Mouse (Mus musculus) ES-E14 (cell line): ENCODE data around the gene Nmi. TPM values are rescaled to one million over a fixed set of nuclear protein-coding genes. Genes with fewer than 3 reads are reported as not detected.

Experiments used
- DNase-seq: peaks from one replicate; pipeline ENCODE4 v3.0.0-alpha.2; 2013; ENCODE audit warnings: low read depth, low spot score
- H3K27ac ChIP-seq: 2 replicates; pipeline ENCODE4 v1.5.1; 2012; ENCODE audit warnings: low read depth, mild to moderate bottlenecking, low read length, moderate library complexity, mixed read lengths; ENCODE audit not compliant: poor library complexity, insufficient read depth, severe bottlenecking
- H3K36me3 ChIP-seq: 2 replicates; pipeline ENCODE4 v1.6.1; 2012; ENCODE audit warnings: mild to moderate bottlenecking, low read length, moderate library complexity, mixed read lengths; ENCODE audit not compliant: control insufficient read depth, poor library complexity, insufficient read depth, severe bottlenecking
- H3K4me1 ChIP-seq, 2 experiments: fragments of 150-350 bp in 1 of 2; sonication (generic) in 1 of 2; 2 replicates each; pipeline ENCODE4 v1.6.1; 2012; ENCODE audit warnings: low read length in 2 of 2, mild to moderate bottlenecking in 1 of 2, mixed read lengths in 1 of 2; ENCODE audit not compliant: control insufficient read depth in 2 of 2, insufficient read depth in 2 of 2, poor library complexity in 1 of 2
- H3K4me3 ChIP-seq, 2 experiments: fragments of 150-350 bp in 1 of 2; sonication (generic) in 1 of 2; 2 replicates each; pipeline ENCODE4 v1.5.1; 2012; ENCODE audit warnings: low read length in 2 of 2, low read depth in 1 of 2, mild to moderate bottlenecking in 1 of 2, mixed read lengths in 1 of 2; ENCODE audit not compliant: insufficient read depth in 1 of 2, poor library complexity in 1 of 2, severe bottlenecking in 1 of 2
- H3K9ac ChIP-seq: 2 replicates; pipeline ENCODE4 v1.6.1; 2012; ENCODE audit warnings: low read depth, mild to moderate bottlenecking, low read length, mixed read lengths; ENCODE audit not compliant: poor library complexity, insufficient read depth, severe bottlenecking
- H3K9me3 ChIP-seq: fragments of 150-350 bp; sonication (generic); 2 replicates; pipeline ENCODE4 v1.6.1; 2012; ENCODE audit warnings: low read depth, mild to moderate bottlenecking, low read length; ENCODE audit not compliant: control insufficient read depth, insufficient read depth
- CHD2 ChIP-seq: IDR thresholded peaks from 2 replicates; pipeline ENCODE4 v1.6.1; 2014; ENCODE audit warnings: mild to moderate bottlenecking, low read depth, low read length, inconsistent platforms
- HCFC1 ChIP-seq: IDR thresholded peaks from 2 replicates; pipeline ENCODE4 v1.6.1; 2012; ENCODE audit warnings: low read length, inconsistent platforms, borderline replicate concordance; ENCODE audit not compliant: insufficient read depth
- MAFK ChIP-seq: IDR thresholded peaks from 2 replicates; pipeline ENCODE4 v1.6.1; 2014; ENCODE audit warnings: mild to moderate bottlenecking, low read depth, low read length, inconsistent platforms; ENCODE audit not compliant: insufficient read depth
- ZC3H11A ChIP-seq: IDR thresholded peaks from 2 replicates; pipeline ENCODE4 v1.6.1; 2012; ENCODE audit warnings: low read depth, mild to moderate bottlenecking, inconsistent platforms, low read length, borderline replicate concordance
- ZNF384 ChIP-seq: IDR thresholded peaks from 2 replicates; pipeline ENCODE4 v1.6.1; 2012; ENCODE audit warnings: low read depth, low read length, inconsistent platforms
- in situ Hi-C, 2 experiments: fragments of 600-800 bp; cut with MboI; formaldehyde crosslinking; loops; one replicate each; pipeline ENCODE4 v1.15.1; 2025; ENCODE audit warnings: low sequenced_read_pairs in 2 of 2, inconsistent platforms in 1 of 2; ENCODE audit not compliant: unreplicated experiment in 2 of 2
- total RNA-seq: library from RNA; depleted of rRNA; stranded (reverse); fragments of 300-350 nt; gene quantifications from 2 replicates; pipeline ENCODE4 v1.2.3, GENCODE M21; 2012

Nmi gene
- total RNA-seq, 1 experiment = 1.7 TPM

- in situ Hi-C loops = no loop called here
- DNase-seq = peak; percentile 26
These were observed 28.2 kb upstream of the Nmi start for GRCm38 (mm10) chr2:52001521-52001920.

DNA sequence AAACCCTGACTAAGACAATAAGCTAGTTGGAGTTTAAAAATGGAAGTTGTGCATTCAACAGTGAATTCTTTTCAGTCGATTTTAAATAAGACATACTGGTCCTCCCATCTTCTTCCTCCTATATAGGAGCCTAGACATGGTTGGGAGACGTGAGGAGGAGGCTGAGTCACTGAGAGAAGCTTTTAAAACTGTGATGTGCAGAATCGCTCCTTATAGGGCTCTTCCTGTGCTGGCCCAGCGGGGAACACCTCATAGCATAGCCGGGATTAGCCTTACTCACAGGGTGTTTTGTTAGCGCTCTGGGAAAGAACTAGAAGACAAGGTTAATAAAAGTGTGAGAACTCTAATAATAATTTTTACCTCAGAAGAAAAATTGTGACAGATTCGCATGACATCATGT is 26.7 kb upstream of the Nmi start:
- in situ Hi-C loops = no loop called here
- H3K9me3 ChIP-seq = no peaks in the 10 kb centered on the region
- no peak for DNase-seq
- no peak overlapping the region for H3K9ac ChIP-seq
- H3K36me3 ChIP-seq = no peaks in the 10 kb centered on the region
- no peak overlapping the region for H3K27ac ChIP-seq
- peaks cover 3 to 6% of the 10 kb centered on the region in 2 experiments; a peak in 2 of 4 replicates for H3K4me1 ChIP-seq
- no peak for TF ChIP-seq HCFC1
- TF ChIP-seq MAFK = no peak
- TF ChIP-seq CHD2 = no peak
- TF ChIP-seq ZNF384 = no peak
- TF ChIP-seq ZC3H11A = no peak
- no peak overlapping the region for H3K4me3 ChIP-seq

More at GRCm38 (mm10) chr2:52001521-52001920, 28.2 kb upstream of the Nmi start:
- Histone ChIP-seq H3K4me1 (peaks cover 3 to 6% of the 10 kb centered on the region in 2 experiments; a peak in 2 of 4 replicates), H3K36me3 (no peaks in the 10 kb centered on the region), H3K4me3 (no peak overlapping the region; a peak in 1 of 4 replicates), H3K9ac (no peak overlapping the region), H3K27ac (0 out of 2 replicates have a peak overlapping the region, but pooled peaks have one; percentile 35), H3K9me3 (no peaks in the 10 kb centered on the region)
- TF ChIP-seq ZC3H11A (no peak), MAFK (no peak), ZNF384 (no peak), CHD2 (no peak), HCFC1 (no peak)

- Histone ChIP-seq H3K4me3 (no peak overlapping the region), H3K27ac (no peak overlapping the region), H3K9me3 (no peaks in the 10 kb centered on the region), H3K36me3 (no peaks in the 10 kb centered on the region), H3K9ac (no peak overlapping the region), H3K4me1 (no peaks in the 10 kb centered on the region)
- in situ Hi-C loops = no loop called here
- DNase-seq = no peak
- TF ChIP-seq CHD2 (no peak), ZNF384 (no peak), MAFK (no peak), HCFC1 (no peak), ZC3H11A (no peak)
These were observed 18.2 kb upstream of the Nmi start for GRCm38 (mm10) chr2:51991447-51991846.

DNA sequence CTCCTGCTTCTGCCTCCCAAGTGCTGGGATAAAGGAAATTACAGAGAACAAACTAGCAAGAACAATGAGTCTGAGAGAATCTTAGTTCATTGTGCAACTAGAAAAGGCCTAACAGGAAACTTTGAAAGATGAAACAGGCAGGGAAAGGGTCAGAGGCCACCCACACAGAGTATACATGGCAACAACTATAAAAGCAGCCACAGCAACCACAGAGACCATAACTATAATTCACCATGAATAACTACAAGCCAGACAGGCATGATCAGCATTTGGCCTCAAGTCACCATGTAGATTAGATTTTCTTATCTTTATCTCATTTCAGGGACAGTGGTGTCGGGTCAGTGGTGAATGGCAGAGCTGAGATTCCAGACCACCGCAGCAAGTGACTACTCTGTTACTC is 16.3 kb upstream of the Nmi start:
- Histone ChIP-seq H3K9me3 (no peaks in the 10 kb centered on the region), H3K36me3 (no peaks in the 10 kb centered on the region), H3K4me1 (no peaks in the 10 kb centered on the region), H3K4me3 (no peak overlapping the region), H3K27ac (no peak overlapping the region), H3K9ac (no peak overlapping the region)
- in situ Hi-C loops = no loop called here
- TF ChIP-seq ZNF384 (no peak), HCFC1 (no peak), CHD2 (no peak), ZC3H11A (no peak), MAFK (no peak)
- DNase-seq = no peak

- no peaks in the 10 kb centered on the region for H3K36me3 ChIP-seq
- no peak overlapping the region for H3K4me3 ChIP-seq
- H3K9me3 ChIP-seq = 0 out of 2 replicates have a peak, but pooled peaks cover 1% of the 10 kb centered on the region
- H3K9ac ChIP-seq = no peak overlapping the region
- no peak for DNase-seq
- H3K4me1 ChIP-seq = no peaks in the 10 kb centered on the region
- H3K27ac ChIP-seq = no peak overlapping the region
- in situ Hi-C loops = no loop called here
- TF ChIP-seq HCFC1 (no peak), ZNF384 (no peak), CHD2 (no peak)
These were observed 13.4 kb upstream of the Nmi start for GRCm38 (mm10) chr2:51986695-51987094.
